Mouse (Mus musculus) lung, embryonic 15.5 days (tissue): Measurements from ENCODE around the gene Rprml. TPM values are rescaled to one million over a fixed set of nuclear protein-coding genes. Genes with fewer than 3 reads are reported as not detected.
"Not testable (repeated sequence)": the region's sequence is repeated elsewhere in the genome, so short reads cannot be mapped to it uniquely, and the experiment has no call there.

ENCODE experiments used
- ATAC-seq: fragments of 200-750 bp; cut with Nextera tagmentation; 2 replicates; pipeline ENCODE4 v1.8.0; 2017; ENCODE audit warnings: moderate number of reproducible peaks, borderline replicate concordance; ENCODE audit not compliant: low FRiP score, low TSS enrichment; ENCODE audit errors: extremely low read depth
- H3K27ac ChIP-seq: fragments of 300-500 bp; sonication (generic); 2 replicates; pipeline ENCODE4 v1.5.1; 2015; ENCODE audit warnings: moderate library complexity, mild to moderate bottlenecking, inconsistent platforms
- H3K27me3 ChIP-seq: fragments of 300-500 bp; sonication (generic); 2 replicates; pipeline ENCODE4 v1.6.1; 2015; ENCODE audit warnings: inconsistent platforms
- H3K36me3 ChIP-seq: fragments of 300-500 bp; sonication (generic); 2 replicates; pipeline ENCODE4 v1.6.1; 2015; ENCODE audit warnings: inconsistent platforms
- H3K4me1 ChIP-seq: fragments of 300-500 bp; sonication (generic); 2 replicates; pipeline ENCODE4 v1.6.1; 2015; ENCODE audit warnings: inconsistent platforms
- H3K4me2 ChIP-seq: fragments of 300-500 bp; sonication (generic); 2 replicates; pipeline ENCODE4 v1.6.1; 2015; ENCODE audit warnings: inconsistent platforms, mild to moderate bottlenecking, moderate library complexity
- H3K4me3 ChIP-seq: fragments of 300-500 bp; sonication (generic); 2 replicates; pipeline ENCODE4 v1.5.1; 2015; ENCODE audit warnings: mild to moderate bottlenecking, inconsistent platforms
- H3K9ac ChIP-seq: fragments of 300-500 bp; sonication (generic); 2 replicates; pipeline ENCODE4 v1.6.1; 2015; ENCODE audit warnings: inconsistent platforms
- H3K9me3 ChIP-seq: fragments of 300-500 bp; sonication (generic); 2 replicates; pipeline ENCODE4 v1.6.1; 2016; ENCODE audit warnings: inconsistent platforms
- WGBS: fragments of 180-500 bp; shearing (Covaris S2); methylation state at CpG from one replicate; pipeline ENCODE4 v1.1.7; 2015; 5-methylcytosine and 5-hydroxymethylcytosine counted together
- polyA plus RNA-seq: library from polyadenylated mRNA; unstranded; fragments of >200 nt; fragmentation: Nextera tagmentation; extraction: Ambion mirVana; gene quantifications from 2 replicates; pipeline ENCODE4 v1.2.1, GENCODE M21; 2015

The Rprml gene
- polyA plus RNA-seq, 1 experiment from 2014 or later = not detected

GRCm38 (mm10) chr11:103666181-103666906 lies 17.0 kb downstream of the Rprml start:
- Histone ChIP-seq H3K27me3 (no peaks in the 10 kb centered on the region), H3K4me2 (no peak overlapping the region), H3K27ac (no peak overlapping the region), H3K4me1 (no peaks in the 10 kb centered on the region), H3K4me3 (no peak overlapping the region), H3K9me3 (no peaks in the 10 kb centered on the region), H3K9ac (no peak overlapping the region), H3K36me3 (no peaks in the 10 kb centered on the region)
- 38% methylated on average over 10 of the region's 10 CpGs for WGBS
- no peak for ATAC-seq

GRCm38 (mm10) chr11:103666907-103667426 lies 17.6 kb downstream of the Rprml start:
- H3K4me2 ChIP-seq = no peak overlapping the region
- no peak overlapping the region for H3K27ac ChIP-seq
- H3K27me3 ChIP-seq = no peaks in the 10 kb centered on the region
- no peaks in the 10 kb centered on the region for H3K36me3 ChIP-seq
- no peaks in the 10 kb centered on the region for H3K9me3 ChIP-seq
- no peak overlapping the region for H3K9ac ChIP-seq
- WGBS = 53% methylated on average over 13 of the region's 13 CpGs
- no peak for ATAC-seq
- no peaks in the 10 kb centered on the region for H3K4me1 ChIP-seq
- H3K4me3 ChIP-seq = no peak overlapping the region

GRCm38 (mm10) chr11:103675556-103675955 lies 26.2 kb downstream of the Rprml start:
- no peak for ATAC-seq
- Histone ChIP-seq H3K27me3 (no peaks in the 10 kb centered on the region), H3K27ac (no peak overlapping the region), H3K36me3 (peaks cover 26% of the 10 kb centered on the region), H3K4me3 (no peak overlapping the region), H3K9me3 (no peaks in the 10 kb centered on the region), H3K4me2 (no peak overlapping the region), H3K4me1 (no peaks in the 10 kb centered on the region), H3K9ac (no peak overlapping the region)
- 44% methylated on average over 3 of the region's 3 CpGs for WGBS

- not testable (repeated sequence) for H3K27me3 ChIP-seq, ATAC-seq, H3K27ac ChIP-seq, H3K9me3 ChIP-seq, H3K4me2 ChIP-seq, H3K9ac ChIP-seq, H3K4me1 ChIP-seq, H3K4me3 ChIP-seq
- 31% methylated on average over 2 of the region's 2 CpGs for WGBS
- peaks cover 40% of the 10 kb centered on the region for H3K36me3 ChIP-seq
These were observed 27.7 kb downstream of the Rprml start for GRCm38 (mm10) chr11:103677042-103677441.

GRCm38 (mm10) chr11:103683667-103684334 lies 34.4 kb downstream of the Rprml start:
- H3K36me3 ChIP-seq = peaks cover 87% of the 10 kb centered on the region

GRCm38 (mm10) chr11:103685261-103685736 lies 35.9 kb downstream of the Rprml start:
- no peak overlapping the region for H3K27ac ChIP-seq
- H3K9me3 ChIP-seq = no peaks in the 10 kb centered on the region
- no peak for ATAC-seq
- no peaks in the 10 kb centered on the region for H3K4me1 ChIP-seq
- peaks cover 76% of the 10 kb centered on the region for H3K36me3 ChIP-seq
- no peak overlapping the region for H3K9ac ChIP-seq
- H3K27me3 ChIP-seq = no peaks in the 10 kb centered on the region
- no peak overlapping the region for H3K4me2 ChIP-seq
- 85% methylated on average over 7 of the region's 7 CpGs for WGBS
- H3K4me3 ChIP-seq = no peak overlapping the region

More at GRCm38 (mm10) chr11:103683667-103684334, 34.4 kb downstream of the Rprml start:
- Histone ChIP-seq H3K4me2 (no peak overlapping the region), H3K4me3 (no peak overlapping the region), H3K27me3 (no peaks in the 10 kb centered on the region), H3K27ac (no peak overlapping the region), H3K9ac (no peak overlapping the region), H3K4me1 (no peaks in the 10 kb centered on the region), H3K9me3 (no peaks in the 10 kb centered on the region)
- WGBS = 78% methylated on average over 11 of the region's 11 CpGs
- ATAC-seq = no peak

- Histone ChIP-seq H3K4me1 (no peaks in the 10 kb centered on the region), H3K9ac (no peak overlapping the region), H3K9me3 (no peaks in the 10 kb centered on the region), H3K27ac (no peak overlapping the region), H3K27me3 (no peaks in the 10 kb centered on the region), H3K4me2 (no peak overlapping the region), H3K36me3 (peaks cover 64% of the 10 kb centered on the region), H3K4me3 (no peak overlapping the region)
- 84% methylated on average over 6 of the region's 6 CpGs for WGBS
- ATAC-seq = no peak
These were observed 37.3 kb downstream of the Rprml start for GRCm38 (mm10) chr11:103686706-103687105.

GRCm38 (mm10) chr11:103688271-103688979 lies 39.1 kb downstream of the Rprml start:
- Histone ChIP-seq H3K4me2 (no peak overlapping the region), H3K27ac (no peak overlapping the region), H3K36me3 (peaks cover 47% of the 10 kb centered on the region), H3K9ac (no peak overlapping the region), H3K9me3 (no peaks in the 10 kb centered on the region), H3K4me3 (no peak overlapping the region), H3K4me1 (no peaks in the 10 kb centered on the region), H3K27me3 (no peaks in the 10 kb centered on the region)
- no peak for ATAC-seq
- WGBS = 53% methylated on average over 6 of the region's 6 CpGs

- Histone ChIP-seq H3K9me3 (no peaks in the 10 kb centered on the region), H3K9ac (no peak overlapping the region), H3K4me2 (no peak overlapping the region), H3K27ac (no peak overlapping the region), H3K36me3 (peaks cover 41% of the 10 kb centered on the region), H3K27me3 (no peaks in the 10 kb centered on the region), H3K4me3 (no peak overlapping the region), H3K4me1 (no peaks in the 10 kb centered on the region)
- WGBS = 47% methylated on average over 3 of the region's 3 CpGs
- ATAC-seq = no peak
These were observed 39.6 kb downstream of the Rprml start for GRCm38 (mm10) chr11:103688980-103689378.

- no peak overlapping the region for H3K4me2 ChIP-seq
- no peak overlapping the region for H3K9ac ChIP-seq
- no peak overlapping the region for H3K27ac ChIP-seq
- no peak for ATAC-seq
- 70% methylated on average over 1 of the region's 1 CpGs for WGBS
- H3K4me1 ChIP-seq = no peaks in the 10 kb centered on the region
- no peaks in the 10 kb centered on the region for H3K9me3 ChIP-seq
- peaks cover 24% of the 10 kb centered on the region for H3K36me3 ChIP-seq
- H3K27me3 ChIP-seq = no peaks in the 10 kb centered on the region
- H3K4me3 ChIP-seq = no peak overlapping the region
These were observed 41.7 kb downstream of the Rprml start for GRCm38 (mm10) chr11:103691036-103691435.

GRCm38 (mm10) chr11:103693241-103693640 lies 43.9 kb downstream of the Rprml start:
- WGBS = 65% methylated on average over 1 of the region's 1 CpGs
- Histone ChIP-seq H3K4me3 (no peak overlapping the region), H3K4me2 (no peak overlapping the region), H3K36me3 (0 out of 2 replicates have a peak, but pooled peaks cover 5% of the 10 kb centered on the region), H3K4me1 (0 out of 2 replicates have a peak, but pooled peaks cover 7% of the 10 kb centered on the region), H3K9me3 (no peaks in the 10 kb centered on the region), H3K9ac (no peak overlapping the region), H3K27ac (no peak overlapping the region), H3K27me3 (no peaks in the 10 kb centered on the region)
- no peak for ATAC-seq
